Mouse (Mus musculus): ENCODE measurements at regions not wholly inside any gene's neighbourhood (a gene's known extent, or its start where the extent isn't known, plus 50 kb on each side); places are given as distances from the start of the nearest gene placed in this dataset. TPM values are rescaled to one million over a fixed set of nuclear protein-coding genes. Genes with fewer than 3 reads are reported as not detected.

DNA sequence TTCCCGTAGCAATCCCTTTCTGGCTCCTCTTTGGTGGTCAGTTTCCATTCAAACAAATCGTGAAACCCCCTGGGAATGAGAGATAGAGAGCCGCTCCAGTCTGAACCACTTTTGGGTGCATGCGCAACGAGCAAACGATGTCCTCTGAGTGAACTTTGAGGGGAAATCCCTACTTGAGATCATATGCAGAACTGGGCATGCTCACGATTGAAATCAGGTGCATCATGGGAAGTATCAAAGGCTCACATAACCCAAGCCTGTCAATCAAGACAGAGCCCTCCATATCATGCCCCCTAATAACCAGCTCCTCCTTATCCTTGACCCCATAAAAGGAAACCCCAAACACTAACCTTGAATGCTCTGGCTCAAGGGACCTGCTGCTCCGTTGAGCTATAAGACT, 59.1 kb upstream of the Dio3 start:
- Histone ChIP-seq H3K9me3 (ENCODE audit: control insufficient read depth, low read length) (no peaks in the 10 kb centered on the region), H3K27me3 (replicated peaks; ENCODE audit: control insufficient read depth, insufficient read depth, low read length) (no peaks in the 10 kb centered on the region), H3K27ac (replicated peaks; ENCODE audit: low read depth, low read length) (no peak overlapping the region), H3K36me3 (ENCODE audit: control insufficient read depth, insufficient read depth, low read length) (no peaks in the 10 kb centered on the region), H3K4me1 (ENCODE audit: control insufficient read depth, insufficient read depth, low read length) (0 out of 2 replicates have a peak, but pooled peaks cover 5% of the 10 kb centered on the region), H3K4me2 (ENCODE audit: low read depth, low read length) (no peak overlapping the region), H3K9ac (ENCODE audit: low read depth, low read length) (no peak overlapping the region), H3K4me3 (ENCODE audit: low read depth, low read length) (no peak overlapping the region)
- DNase-seq (ENCODE audit: low spot score) = no peak
- WGBS = 66% methylated on average over 8 of the region's 8 CpGs
- no peak for ATAC-seq (ENCODE audit: low read depth)

DNA sequence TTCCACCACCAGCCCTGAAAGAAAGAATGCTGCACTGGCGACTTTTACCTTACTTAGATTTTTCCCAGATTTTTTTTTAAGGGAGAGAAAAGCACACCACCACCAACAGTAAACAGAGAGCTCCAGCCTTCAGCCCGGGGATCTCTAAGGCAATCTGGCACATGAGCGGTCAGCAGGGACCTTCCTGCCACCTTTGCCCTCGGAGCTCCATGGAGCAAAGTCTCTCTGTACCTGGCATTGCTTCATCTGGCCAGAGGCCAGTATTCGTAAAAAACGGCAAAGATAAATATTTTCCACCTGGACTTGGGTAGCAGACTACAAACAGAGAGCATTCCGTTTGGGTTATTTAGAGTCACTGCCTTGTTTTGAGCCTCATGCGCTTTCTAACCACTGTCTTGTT, 58.4 kb upstream of the Dio3 start:
- H3K4me3 ChIP-seq (ENCODE audit: low read depth, low read length) = no peak overlapping the region
- ATAC-seq (ENCODE audit: low read depth) (no peak), DNase-seq (ENCODE audit: low spot score) (no peak)
- no peak overlapping the region; the same call in 1 of the 2 replicates for H3K9ac ChIP-seq (ENCODE audit: low read depth, low read length)
- no peak overlapping the region for H3K27ac ChIP-seq (replicated peaks; ENCODE audit: low read depth, low read length)
- H3K9me3 ChIP-seq (ENCODE audit: control insufficient read depth, low read length) = no peaks in the 10 kb centered on the region
- H3K36me3 ChIP-seq (ENCODE audit: control insufficient read depth, insufficient read depth, low read length) = no peaks in the 10 kb centered on the region
- 0 out of 2 replicates have a peak, but pooled peaks cover 5% of the 10 kb centered on the region for H3K4me1 ChIP-seq (ENCODE audit: control insufficient read depth, insufficient read depth, low read length)
- H3K4me2 ChIP-seq (ENCODE audit: low read depth, low read length) = no peak overlapping the region
- H3K27me3 ChIP-seq (replicated peaks; ENCODE audit: control insufficient read depth, insufficient read depth, low read length) = no peaks in the 10 kb centered on the region
- WGBS = 55% methylated on average over 8 of the region's 8 CpGs

DNA sequence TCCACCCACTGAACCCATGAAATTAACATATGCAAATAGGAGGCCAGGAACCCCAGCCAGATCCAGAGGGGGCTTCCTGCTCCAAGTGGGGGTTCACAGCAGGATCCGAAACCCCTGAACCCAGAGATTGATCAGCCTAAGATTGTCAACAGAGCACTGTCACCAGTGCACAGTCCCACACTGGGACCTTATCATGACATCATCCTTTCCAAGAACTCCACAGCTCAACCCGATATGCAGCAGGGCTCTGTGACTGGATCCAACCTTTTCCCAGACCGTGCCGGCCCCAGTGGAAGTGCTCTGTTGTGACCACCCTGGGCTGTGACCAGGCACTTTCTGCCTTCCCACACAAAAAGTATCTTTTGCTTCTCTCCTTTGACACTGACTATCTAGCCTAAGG, 57.7 kb upstream of the Dio3 start:
- no peaks in the 10 kb centered on the region for H3K27me3 ChIP-seq (replicated peaks; ENCODE audit: control insufficient read depth, insufficient read depth, low read length)
- H3K9ac ChIP-seq (ENCODE audit: low read depth, low read length) = no peak overlapping the region
- no peaks in the 10 kb centered on the region for H3K9me3 ChIP-seq (ENCODE audit: control insufficient read depth, low read length)
- 0 out of 2 replicates have a peak, but pooled peaks cover 5% of the 10 kb centered on the region for H3K4me1 ChIP-seq (ENCODE audit: control insufficient read depth, insufficient read depth, low read length)
- no peak overlapping the region for H3K27ac ChIP-seq (replicated peaks; ENCODE audit: low read depth, low read length)
- H3K36me3 ChIP-seq (ENCODE audit: control insufficient read depth, insufficient read depth, low read length) = no peaks in the 10 kb centered on the region
- no peak for DNase-seq (ENCODE audit: low spot score)
- 0 out of 2 replicates have a peak, but pooled peaks have one; percentile 30 for ATAC-seq (ENCODE audit: low read depth)
- 39% methylated on average over 4 of the region's 4 CpGs for WGBS
- no peak overlapping the region for H3K4me3 ChIP-seq (ENCODE audit: low read depth, low read length)
- no peak overlapping the region for H3K4me2 ChIP-seq (ENCODE audit: low read depth, low read length)

DNA sequence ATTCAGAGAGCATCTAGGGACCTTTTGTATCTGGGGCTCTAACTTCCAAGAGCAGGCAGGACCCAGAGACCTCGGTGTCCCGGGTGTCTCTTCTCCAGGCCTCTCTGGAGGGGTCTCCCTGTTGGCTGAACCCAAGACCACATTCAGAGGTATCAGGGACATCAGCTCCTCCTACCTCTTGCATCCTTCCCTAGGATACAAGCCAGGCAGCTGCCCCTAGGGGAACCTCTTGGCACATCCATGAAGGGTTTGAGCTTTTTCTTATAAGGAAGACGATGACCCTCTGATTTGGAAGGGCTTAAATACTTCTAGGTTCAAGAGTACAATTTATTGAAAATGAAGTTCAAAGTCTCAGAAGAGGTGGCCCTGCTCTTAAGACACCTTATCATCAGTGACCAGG, 57.2 kb upstream of the Dio3 start:
- H3K9ac ChIP-seq (ENCODE audit: low read depth, low read length) = no peak overlapping the region
- no peak overlapping the region for H3K4me2 ChIP-seq (ENCODE audit: low read depth, low read length)
- no peak overlapping the region for H3K4me3 ChIP-seq (ENCODE audit: low read depth, low read length)
- H3K27me3 ChIP-seq (replicated peaks; ENCODE audit: control insufficient read depth, insufficient read depth, low read length) = no peaks in the 10 kb centered on the region
- DNase-seq (ENCODE audit: low spot score) (no peak), ATAC-seq (ENCODE audit: low read depth) (no peak)
- H3K27ac ChIP-seq (replicated peaks; ENCODE audit: low read depth, low read length) = no peak overlapping the region
- no peaks in the 10 kb centered on the region for H3K36me3 ChIP-seq (ENCODE audit: control insufficient read depth, insufficient read depth, low read length)
- 0 out of 2 replicates have a peak, but pooled peaks cover 5% of the 10 kb centered on the region for H3K4me1 ChIP-seq (ENCODE audit: control insufficient read depth, insufficient read depth, low read length)
- H3K9me3 ChIP-seq (ENCODE audit: control insufficient read depth, low read length) = no peaks in the 10 kb centered on the region
- WGBS = 43% methylated on average over 3 of the region's 3 CpGs

DNA sequence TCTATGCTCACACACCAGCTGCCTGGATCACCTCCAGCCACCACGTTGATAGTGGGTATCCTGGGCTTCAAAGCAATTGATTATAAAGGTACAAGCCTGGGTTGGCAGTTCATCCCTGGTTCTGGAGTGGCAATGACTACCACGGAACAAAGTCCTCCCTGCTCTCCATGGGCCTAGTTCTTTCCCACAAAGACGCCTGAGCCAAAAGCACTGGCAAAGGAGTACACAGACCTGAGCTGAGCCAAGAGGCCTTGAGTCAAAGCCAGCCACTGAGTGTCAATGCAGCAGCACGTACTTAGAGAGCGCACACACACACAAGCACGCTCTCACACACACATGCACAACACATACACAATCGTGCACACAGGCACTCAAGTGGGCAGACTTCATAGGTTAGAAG, 54.6 kb upstream of the Dio3 start:
- no peak overlapping the region for H3K9ac ChIP-seq (ENCODE audit: low read depth, low read length)
- H3K4me2 ChIP-seq (ENCODE audit: low read depth, low read length) = no peak overlapping the region
- no peak overlapping the region for H3K4me3 ChIP-seq (ENCODE audit: low read depth, low read length)
- H3K4me1 ChIP-seq (ENCODE audit: control insufficient read depth, insufficient read depth, low read length) = 0 out of 2 replicates have a peak, but pooled peaks cover 5% of the 10 kb centered on the region
- no peaks in the 10 kb centered on the region for H3K36me3 ChIP-seq (ENCODE audit: control insufficient read depth, insufficient read depth, low read length)
- H3K27me3 ChIP-seq (replicated peaks; ENCODE audit: control insufficient read depth, insufficient read depth, low read length) = no peaks in the 10 kb centered on the region
- WGBS = 85% methylated on average over 7 of the region's 7 CpGs
- no peaks in the 10 kb centered on the region for H3K9me3 ChIP-seq (ENCODE audit: control insufficient read depth, low read length)
- no peak overlapping the region for H3K27ac ChIP-seq (replicated peaks; ENCODE audit: low read depth, low read length)
- DNase-seq (ENCODE audit: low spot score) (no peak), ATAC-seq (ENCODE audit: low read depth) (no peak)

DNA sequence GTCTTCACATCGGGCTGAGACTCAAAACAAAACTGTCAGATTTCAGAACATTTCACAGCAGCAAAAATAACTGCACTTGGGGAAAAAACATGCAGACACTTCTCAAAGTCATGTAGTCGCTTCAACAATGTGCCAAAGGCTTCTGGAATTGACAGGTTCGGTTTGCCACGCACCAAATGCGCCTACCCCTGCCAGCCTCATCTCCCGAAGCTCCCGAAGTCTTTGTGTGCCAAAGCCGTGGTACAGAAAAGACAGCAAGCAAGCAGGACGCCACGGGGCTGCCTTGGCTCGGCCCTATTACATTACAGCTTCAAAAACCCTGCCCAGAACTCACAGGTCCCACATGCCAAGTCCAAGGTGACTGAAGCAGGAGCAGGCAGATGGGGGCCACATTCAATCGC, 50.9 kb upstream of the Dio3 start:
- H3K9me3 ChIP-seq (ENCODE audit: control insufficient read depth, low read length) = no peaks in the 10 kb centered on the region
- H3K4me2 ChIP-seq (ENCODE audit: low read depth, low read length) = no peak overlapping the region
- H3K4me3 ChIP-seq (ENCODE audit: low read depth, low read length) = no peak overlapping the region
- no peak overlapping the region for H3K9ac ChIP-seq (ENCODE audit: low read depth, low read length)
- 80% methylated on average over 12 of the region's 12 CpGs for WGBS
- H3K4me1 ChIP-seq (ENCODE audit: control insufficient read depth, insufficient read depth, low read length) = no peaks in the 10 kb centered on the region
- DNase-seq (ENCODE audit: low spot score) = no peak
- ATAC-seq (ENCODE audit: low read depth) = no peak
- no peaks in the 10 kb centered on the region for H3K36me3 ChIP-seq (ENCODE audit: control insufficient read depth, insufficient read depth, low read length)
- no peak overlapping the region for H3K27ac ChIP-seq (replicated peaks; ENCODE audit: low read depth, low read length)
- no peaks in the 10 kb centered on the region; the same call in 1 of the 2 replicates for H3K27me3 ChIP-seq (replicated peaks; ENCODE audit: control insufficient read depth, insufficient read depth, low read length)

MicroRNA genes in the stretch of these regions (microRNA counts, 519-probe panel; counts per million panel counts)
- microRNA mmu-miR-1193 = 2,569 counts per million, percentile 53 among the panel's probes with 10 or more counts
- microRNA mmu-miR-1197 = 2,376 counts per million, percentile 43 among the panel's probes with 10 or more counts
- microRNA mmu-miR-134 = 3,275 counts per million, percentile 78 among the panel's probes with 10 or more counts
- 3,295 counts per million, percentile 79 among the panel's probes with 10 or more counts for microRNA mmu-miR-154
- 19.3 counts per million for microRNA mmu-miR-299
- microRNA mmu-miR-300 = 3,725 counts per million, percentile 87 among the panel's probes with 10 or more counts
- microRNA mmu-miR-3072 = 19.3 counts per million
- 3,185 counts per million, percentile 76 among the panel's probes with 10 or more counts for microRNA mmu-miR-323-3p
- 2,299 counts per million, percentile 37 among the panel's probes with 10 or more counts for microRNA mmu-miR-323-5p
- microRNA mmu-miR-329 = 3,982 counts per million, percentile 92 among the panel's probes with 10 or more counts
- microRNA mmu-miR-369-3p = 3,937 counts per million, percentile 91 among the panel's probes with 10 or more counts
- 2,858 counts per million, percentile 65 among the panel's probes with 10 or more counts for microRNA mmu-miR-369-5p
- microRNA mmu-miR-376a = 3,699 counts per million, percentile 85 among the panel's probes with 10 or more counts
- 4,207 counts per million, percentile 95 among the panel's probes with 10 or more counts for microRNA mmu-miR-376b
- 3,796 counts per million, percentile 88 among the panel's probes with 10 or more counts for microRNA mmu-miR-376c
- 3,943 counts per million, percentile 92 among the panel's probes with 10 or more counts for microRNA mmu-miR-377
- microRNA mmu-miR-379 = 3,051 counts per million, percentile 72 among the panel's probes with 10 or more counts
- microRNA mmu-miR-380-3p = 2,363 counts per million, percentile 42 among the panel's probes with 10 or more counts
- 2,094 counts per million, percentile 22 among the panel's probes with 10 or more counts for microRNA mmu-miR-380-5p
- 3,744 counts per million, percentile 87 among the panel's probes with 10 or more counts for microRNA mmu-miR-381
- 3,725 counts per million, percentile 86 among the panel's probes with 10 or more counts for microRNA mmu-miR-382
- 2,408 counts per million, percentile 45 among the panel's probes with 10 or more counts for microRNA mmu-miR-409-3p
- microRNA mmu-miR-409-5p = 2,562 counts per million, percentile 52 among the panel's probes with 10 or more counts
- 3,995 counts per million, percentile 92 among the panel's probes with 10 or more counts for microRNA mmu-miR-410
- microRNA mmu-miR-411 = 3,153 counts per million, percentile 75 among the panel's probes with 10 or more counts
- microRNA mmu-miR-412 = 1,625 counts per million, percentile 8 among the panel's probes with 10 or more counts
- microRNA mmu-miR-453 = 19.3 counts per million
- 2,376 counts per million, percentile 43 among the panel's probes with 10 or more counts for microRNA mmu-miR-485
- microRNA mmu-miR-487b = 3,526 counts per million, percentile 82 among the panel's probes with 10 or more counts
- 19.3 counts per million for microRNA mmu-miR-494
- microRNA mmu-miR-495 = 3,873 counts per million, percentile 90 among the panel's probes with 10 or more counts
- microRNA mmu-miR-496 = 1,381 counts per million, percentile 5 among the panel's probes with 10 or more counts
- 2,890 counts per million, percentile 67 among the panel's probes with 10 or more counts for microRNA mmu-miR-539
- microRNA mmu-miR-541 = 3,237 counts per million, percentile 77 among the panel's probes with 10 or more counts
- microRNA mmu-miR-543 = 3,718 counts per million, percentile 86 among the panel's probes with 10 or more counts
- 19.3 counts per million for microRNA mmu-miR-544
- 2,132 counts per million, percentile 25 among the panel's probes with 10 or more counts for microRNA mmu-miR-654-3p
- microRNA mmu-miR-654-5p = 19.3 counts per million
- microRNA mmu-miR-666-3p = 1,850 counts per million, percentile 12 among the panel's probes with 10 or more counts
- microRNA mmu-miR-666-5p = 19.3 counts per million
- microRNA mmu-miR-667 = 2,794 counts per million, percentile 62 among the panel's probes with 10 or more counts
- 2,325 counts per million, percentile 40 among the panel's probes with 10 or more counts for microRNA mmu-miR-668
- 19.3 counts per million for microRNA mmu-miR-679
- microRNA mmu-miR-758 = 19.3 counts per million
- 1,895 counts per million, percentile 14 among the panel's probes with 10 or more counts for microRNA mmu-miR-882

Small RNA genes lying in the stretch of these regions (microRNA-seq; reads per million reads assigned to microRNA genes)
- gene Gm24321 (ENCODE audit: borderline number of aligned reads) = not detected
- not detected for gene Gm25252 (ENCODE audit: borderline number of aligned reads)
- gene Gm25750 (ENCODE audit: borderline number of aligned reads) = not detected
- 1.5 reads per million for gene Gm27379 (ENCODE audit: borderline number of aligned reads)
- gene Gm44322 (ENCODE audit: borderline number of aligned reads) = not detected
- gene Mir1193 (ENCODE audit: borderline number of aligned reads) = 2,285 reads per million, percentile 82 among the genes with 10 or more reads in this experiment
- 3.2 reads per million, percentile 15 among the genes with 10 or more reads in this experiment for gene Mir1197 (ENCODE audit: borderline number of aligned reads)
- 1,714 reads per million, percentile 80 among the genes with 10 or more reads in this experiment for gene Mir134 (ENCODE audit: borderline number of aligned reads)
- gene Mir154 (ENCODE audit: borderline number of aligned reads) = 2,118 reads per million, percentile 81 among the genes with 10 or more reads in this experiment
- 1.2 reads per million for gene Mir299a (ENCODE audit: borderline number of aligned reads)
- gene Mir299b (ENCODE audit: borderline number of aligned reads) = not detected
- 1,049 reads per million, percentile 75 among the genes with 10 or more reads in this experiment for gene Mir300 (ENCODE audit: borderline number of aligned reads)
- 45.0 reads per million, percentile 43 among the genes with 10 or more reads in this experiment for gene Mir3072 (ENCODE audit: borderline number of aligned reads)
- 309 reads per million, percentile 64 among the genes with 10 or more reads in this experiment for gene Mir323 (ENCODE audit: borderline number of aligned reads)
- 487 reads per million, percentile 69 among the genes with 10 or more reads in this experiment for gene Mir329 (ENCODE audit: borderline number of aligned reads)
- gene Mir369 (ENCODE audit: borderline number of aligned reads) = 6,767 reads per million, percentile 92 among the genes with 10 or more reads in this experiment
- not detected for gene Mir376a (ENCODE audit: borderline number of aligned reads)
- gene Mir376b (ENCODE audit: borderline number of aligned reads) = 792 reads per million, percentile 72 among the genes with 10 or more reads in this experiment
- 825 reads per million, percentile 73 among the genes with 10 or more reads in this experiment for gene Mir376c (ENCODE audit: borderline number of aligned reads)
- gene Mir377 (ENCODE audit: borderline number of aligned reads) = 191 reads per million, percentile 58 among the genes with 10 or more reads in this experiment
- 10,360 reads per million, percentile 94 among the genes with 10 or more reads in this experiment for gene Mir379 (ENCODE audit: borderline number of aligned reads)
- not detected for gene Mir380 (ENCODE audit: borderline number of aligned reads)
- gene Mir381 (ENCODE audit: borderline number of aligned reads) = 8,918 reads per million, percentile 94 among the genes with 10 or more reads in this experiment
- 5,144 reads per million, percentile 90 among the genes with 10 or more reads in this experiment for gene Mir382 (ENCODE audit: borderline number of aligned reads)
- not detected for gene Mir409 (ENCODE audit: borderline number of aligned reads)
- 200 reads per million, percentile 59 among the genes with 10 or more reads in this experiment for gene Mir410 (ENCODE audit: borderline number of aligned reads)
- gene Mir411 (ENCODE audit: borderline number of aligned reads) = 28,231 reads per million, percentile 98 among the genes with 10 or more reads in this experiment
- 119 reads per million, percentile 53 among the genes with 10 or more reads in this experiment for gene Mir412 (ENCODE audit: borderline number of aligned reads)
- not detected for gene Mir453 (ENCODE audit: borderline number of aligned reads)
- gene Mir485 (ENCODE audit: borderline number of aligned reads) = 469 reads per million, percentile 69 among the genes with 10 or more reads in this experiment
- 25,975 reads per million, percentile 97 among the genes with 10 or more reads in this experiment for gene Mir487b (ENCODE audit: borderline number of aligned reads)
- gene Mir494 (ENCODE audit: borderline number of aligned reads) = 444 reads per million, percentile 68 among the genes with 10 or more reads in this experiment
- 259 reads per million, percentile 63 among the genes with 10 or more reads in this experiment for gene Mir495 (ENCODE audit: borderline number of aligned reads)
- gene Mir496a (ENCODE audit: borderline number of aligned reads) = 445 reads per million, percentile 68 among the genes with 10 or more reads in this experiment
- not detected for gene Mir539 (ENCODE audit: borderline number of aligned reads)
- gene Mir541 (ENCODE audit: borderline number of aligned reads) = 5,674 reads per million, percentile 91 among the genes with 10 or more reads in this experiment
- gene Mir543 (ENCODE audit: borderline number of aligned reads) = 725 reads per million, percentile 71 among the genes with 10 or more reads in this experiment
- 3.0 reads per million, percentile 14 among the genes with 10 or more reads in this experiment for gene Mir544 (ENCODE audit: borderline number of aligned reads)
- gene Mir654 (ENCODE audit: borderline number of aligned reads) = not detected
- gene Mir666 (ENCODE audit: borderline number of aligned reads) = 124 reads per million, percentile 54 among the genes with 10 or more reads in this experiment
- 310 reads per million, percentile 64 among the genes with 10 or more reads in this experiment for gene Mir667 (ENCODE audit: borderline number of aligned reads)
- gene Mir668 (ENCODE audit: borderline number of aligned reads) = 126 reads per million, percentile 54 among the genes with 10 or more reads in this experiment
- gene Mir679 (ENCODE audit: borderline number of aligned reads) = 224 reads per million, percentile 61 among the genes with 10 or more reads in this experiment
- gene Mir758 (ENCODE audit: borderline number of aligned reads) = 37.3 reads per million, percentile 40 among the genes with 10 or more reads in this experiment
- gene Mir882 (ENCODE audit: borderline number of aligned reads) = not detected
